Mouse (Mus musculus) liver, embryonic 13.5 days (tissue): ENCODE measurements at regions not wholly inside any gene's neighbourhood (a gene's known extent, or its start where the extent isn't known, plus 50 kb on each side); places are given as distances from the start of the nearest gene placed in this dataset.
A peak's percentile ranks its signal among the peaks of the same experiment; 100 is the strongest.

ENCODE experiments used
- ATAC-seq: fragments of 200-750 bp; cut with Nextera tagmentation; 2 replicates; pipeline ENCODE4 v1.8.0; 2017; ENCODE audit warnings: low read depth, mild to moderate bottlenecking, moderate number of reproducible peaks, moderate library complexity
- DNase-seq: peaks from one replicate; pipeline ENCODE4 v3.0.0; 2022
- H3K27ac ChIP-seq: fragments of 300-500 bp; sonication (generic); 2 replicates; pipeline ENCODE4 v1.5.1; 2015; ENCODE audit warnings: moderate library complexity, mild to moderate bottlenecking, inconsistent platforms
- H3K27me3 ChIP-seq: fragments of 300-500 bp; sonication (generic); 2 replicates; pipeline ENCODE4 v1.6.1; 2015; ENCODE audit warnings: mild to moderate bottlenecking, inconsistent platforms
- H3K36me3 ChIP-seq: fragments of 300-500 bp; sonication (generic); 2 replicates; pipeline ENCODE4 v1.6.1; 2015; ENCODE audit warnings: mild to moderate bottlenecking, inconsistent platforms
- H3K4me1 ChIP-seq: fragments of 300-500 bp; sonication (generic); replicated peaks from 2 replicates; pipeline ENCODE4 v1.6.1; 2015; ENCODE audit warnings: inconsistent platforms
- H3K4me2 ChIP-seq: fragments of 300-500 bp; sonication (generic); 2 replicates; pipeline ENCODE4 v1.6.1; 2015; ENCODE audit warnings: inconsistent platforms, mild to moderate bottlenecking, moderate library complexity
- H3K4me3 ChIP-seq: fragments of 300-500 bp; sonication (generic); replicated peaks from 2 replicates; pipeline ENCODE4 v1.5.1; 2015; ENCODE audit warnings: mild to moderate bottlenecking, inconsistent platforms
- H3K9ac ChIP-seq: fragments of 300-500 bp; sonication (generic); 2 replicates; pipeline ENCODE4 v1.6.1; 2015; ENCODE audit warnings: mild to moderate bottlenecking, inconsistent platforms
- H3K9me3 ChIP-seq: fragments of 300-500 bp; sonication (generic); replicated peaks from 2 replicates; pipeline ENCODE4 v1.6.1; 2016; ENCODE audit warnings: inconsistent platforms
- WGBS: fragments of 180-500 bp; shearing (Covaris S2); methylation state at CpG from one replicate; pipeline ENCODE4 v1.1.7; 2015; ENCODE audit not compliant: insufficient replicate concordance; 5-methylcytosine and 5-hydroxymethylcytosine counted together

DNA sequence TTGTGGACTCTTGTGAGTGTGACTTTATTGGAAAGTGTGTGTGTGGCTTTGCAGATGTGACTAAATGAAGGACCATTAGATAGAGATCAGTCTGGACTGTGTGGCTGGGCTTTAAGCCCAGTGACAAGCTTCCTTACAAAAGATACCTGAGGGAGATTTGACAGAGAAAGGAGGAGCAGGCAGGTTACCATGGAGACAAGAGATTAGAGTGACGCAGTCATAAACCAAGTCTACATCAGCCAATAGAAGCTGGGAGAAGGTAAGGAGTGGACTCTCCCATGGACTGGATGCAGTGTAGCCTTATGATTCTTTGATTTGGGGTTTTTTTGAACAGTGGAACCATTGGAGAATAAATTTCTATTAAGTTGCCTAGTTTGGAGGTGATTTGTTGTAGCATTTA is 181.6 kb upstream of the Gm6793 start:
- no peak for DNase-seq
- H3K27ac ChIP-seq, result no peak overlapping the region
- H3K9ac ChIP-seq, result no peak overlapping the region
- no peak for ATAC-seq
- H3K27me3 ChIP-seq, result no peaks in the 10 kb centered on the region
- no peaks in the 10 kb centered on the region for H3K36me3 ChIP-seq
- H3K9me3 ChIP-seq, result peaks cover 8% of the 10 kb centered on the region; the same call in 1 of the 2 replicates
- H3K4me2 ChIP-seq, result no peak overlapping the region
- WGBS, result 88% methylated on average over 1 of the region's 1 CpGs
- H3K4me3 ChIP-seq, result no peak overlapping the region
- H3K4me1 ChIP-seq, result no peaks in the 10 kb centered on the region

DNA sequence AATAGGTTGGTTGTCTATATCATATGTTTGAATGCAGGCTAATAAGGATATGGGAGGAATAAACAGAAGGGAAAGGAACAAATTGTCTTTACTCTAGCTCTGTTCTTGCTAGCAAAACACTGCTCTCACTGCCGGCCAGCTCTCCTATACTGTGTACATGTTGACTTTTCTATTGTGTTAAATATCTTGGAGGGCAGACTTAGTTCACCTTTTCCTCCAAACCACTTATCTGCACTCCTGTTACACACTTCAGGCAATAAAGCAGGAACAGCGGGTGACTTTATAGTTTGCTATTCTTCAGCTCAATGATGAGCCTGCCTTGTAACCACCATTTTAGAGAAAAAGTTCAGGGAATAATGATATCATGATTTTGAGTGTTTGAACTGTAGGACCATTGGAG is 181.0 kb upstream of the Gm6793 start:
- H3K36me3 ChIP-seq, result no peaks in the 10 kb centered on the region
- DNase-seq (no peak), ATAC-seq (no peak)
- 65% methylated on average over 2 of the region's 2 CpGs for WGBS
- H3K9me3 ChIP-seq, result peaks cover 8% of the 10 kb centered on the region; the same call in 1 of the 2 replicates
- H3K4me3 ChIP-seq, result no peak overlapping the region
- no peak overlapping the region for H3K27ac ChIP-seq
- no peaks in the 10 kb centered on the region for H3K4me1 ChIP-seq
- H3K4me2 ChIP-seq, result no peak overlapping the region
- no peaks in the 10 kb centered on the region for H3K27me3 ChIP-seq
- H3K9ac ChIP-seq, result no peak overlapping the region

DNA sequence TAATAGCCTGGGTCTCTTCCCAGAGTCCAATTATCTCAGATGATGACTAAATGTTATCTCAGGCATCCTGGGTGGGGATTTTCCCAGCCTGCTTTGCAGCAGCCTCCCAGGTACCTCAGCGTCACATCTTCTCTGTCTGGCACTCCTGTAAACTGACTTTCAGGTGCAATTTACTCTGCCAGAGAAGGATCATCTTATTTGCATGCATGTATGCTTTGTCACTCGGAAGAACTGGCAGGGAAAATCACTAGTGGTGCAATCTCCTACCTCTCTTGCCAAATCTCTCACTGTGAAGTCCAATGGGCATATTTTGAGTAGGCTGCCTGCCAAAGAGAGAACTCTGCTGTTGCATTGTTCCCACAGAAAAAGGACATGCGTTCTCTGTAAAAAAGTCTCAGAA is 177.0 kb upstream of the Gm6793 start:
- peaks cover 6% of the 10 kb centered on the region; the same call in 1 of the 2 replicates for H3K9me3 ChIP-seq
- no peaks in the 10 kb centered on the region for H3K36me3 ChIP-seq
- no peak for DNase-seq
- no peak overlapping the region for H3K9ac ChIP-seq
- WGBS, result 47% methylated on average over 3 of the region's 3 CpGs
- no peak for ATAC-seq
- H3K4me2 ChIP-seq, result no peak overlapping the region
- no peak overlapping the region for H3K27ac ChIP-seq
- no peak overlapping the region for H3K4me3 ChIP-seq
- H3K27me3 ChIP-seq, result no peaks in the 10 kb centered on the region
- no peaks in the 10 kb centered on the region for H3K4me1 ChIP-seq

DNA sequence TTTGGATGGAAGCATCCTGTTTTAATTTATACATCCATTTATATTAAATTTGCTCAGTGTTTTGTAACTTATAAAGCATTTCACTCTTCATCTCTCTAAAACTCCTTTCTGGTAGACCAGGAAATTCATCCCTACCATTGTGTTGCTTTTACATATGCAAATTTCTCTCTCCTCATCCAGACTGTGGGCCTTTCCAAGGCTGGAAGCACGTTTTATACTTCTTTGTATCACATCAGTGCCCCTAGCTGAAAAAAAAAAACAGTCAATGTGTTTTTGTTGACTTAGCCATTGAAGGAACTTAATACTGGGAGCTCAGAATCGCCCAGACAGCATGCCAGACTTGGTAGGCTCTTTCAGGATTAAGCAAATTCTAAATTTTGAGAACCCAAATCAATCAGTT is 174.9 kb upstream of the Gm6793 start:
- Histone ChIP-seq H3K4me2 (no peak overlapping the region), H3K4me1 (no peaks in the 10 kb centered on the region), H3K9me3 (peaks cover 3% of the 10 kb centered on the region; the same call in 1 of the 2 replicates), H3K27me3 (no peaks in the 10 kb centered on the region), H3K4me3 (no peak overlapping the region), H3K9ac (no peak overlapping the region), H3K36me3 (no peaks in the 10 kb centered on the region), H3K27ac (no peak overlapping the region)
- ATAC-seq (no peak), DNase-seq (no peak)
- WGBS, result 10% methylated on average over 2 of the region's 2 CpGs

DNA sequence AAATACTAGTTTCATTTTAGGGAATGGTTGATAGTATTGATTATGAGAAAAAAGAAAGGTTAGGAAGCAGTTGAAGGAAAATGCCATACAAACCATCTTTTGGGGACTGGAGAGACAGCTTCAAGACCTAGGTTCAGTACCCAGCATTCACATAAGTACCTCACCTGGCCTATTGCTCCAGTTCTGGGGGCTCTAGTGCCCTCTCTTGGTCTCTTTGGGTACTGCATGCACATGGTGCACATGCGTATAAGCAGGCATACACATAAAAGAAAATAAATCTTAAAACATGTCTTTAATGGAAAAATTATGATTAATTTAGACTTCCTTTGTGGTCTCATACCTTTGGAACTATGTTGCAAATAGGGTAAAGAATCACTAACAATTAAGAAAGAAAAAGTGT is 155.3 kb upstream of the Gm6793 start:
- no peak overlapping the region for H3K4me3 ChIP-seq
- WGBS, result 88% methylated on average over 1 of the region's 1 CpGs
- H3K27me3 ChIP-seq, result no peaks in the 10 kb centered on the region
- H3K9ac ChIP-seq, result no peak overlapping the region
- H3K9me3 ChIP-seq, result peaks cover 16% of the 10 kb centered on the region
- H3K4me1 ChIP-seq, result no peaks in the 10 kb centered on the region
- no peaks in the 10 kb centered on the region for H3K36me3 ChIP-seq
- no peak overlapping the region for H3K4me2 ChIP-seq
- DNase-seq (no peak), ATAC-seq (no peak)
- H3K27ac ChIP-seq, result no peak overlapping the region

DNA sequence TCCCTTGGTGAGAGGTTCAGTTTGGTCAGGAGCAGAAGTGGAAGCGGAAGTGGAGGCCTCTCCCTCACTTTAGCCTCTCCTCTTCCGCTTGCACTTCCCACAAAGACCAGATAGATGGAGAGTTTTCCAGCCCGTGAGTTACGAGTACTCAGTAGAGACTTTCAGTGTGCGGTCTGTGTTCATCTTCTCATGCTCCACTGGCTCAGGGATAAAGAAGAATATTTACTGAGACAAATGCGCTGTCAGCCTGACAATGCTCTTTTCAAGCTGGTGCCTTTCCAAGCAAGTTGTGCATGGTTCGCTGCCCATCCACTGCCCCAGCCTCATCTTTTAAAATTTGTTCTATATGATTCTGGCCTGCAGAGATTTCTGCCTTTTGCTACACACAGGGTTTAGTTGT is 141.8 kb upstream of the Gm6793 start:
- 72% methylated on average over 7 of the region's 7 CpGs for WGBS
- Histone ChIP-seq H3K4me1 (no peaks in the 10 kb centered on the region), H3K9ac (no peak overlapping the region), H3K4me2 (no peak overlapping the region), H3K36me3 (no peaks in the 10 kb centered on the region), H3K27me3 (no peaks in the 10 kb centered on the region), H3K4me3 (no peak overlapping the region), H3K27ac (no peak overlapping the region), H3K9me3 (0 out of 2 replicates have a peak, but pooled peaks cover 3% of the 10 kb centered on the region)
- no peak for ATAC-seq
- DNase-seq, result no peak

DNA sequence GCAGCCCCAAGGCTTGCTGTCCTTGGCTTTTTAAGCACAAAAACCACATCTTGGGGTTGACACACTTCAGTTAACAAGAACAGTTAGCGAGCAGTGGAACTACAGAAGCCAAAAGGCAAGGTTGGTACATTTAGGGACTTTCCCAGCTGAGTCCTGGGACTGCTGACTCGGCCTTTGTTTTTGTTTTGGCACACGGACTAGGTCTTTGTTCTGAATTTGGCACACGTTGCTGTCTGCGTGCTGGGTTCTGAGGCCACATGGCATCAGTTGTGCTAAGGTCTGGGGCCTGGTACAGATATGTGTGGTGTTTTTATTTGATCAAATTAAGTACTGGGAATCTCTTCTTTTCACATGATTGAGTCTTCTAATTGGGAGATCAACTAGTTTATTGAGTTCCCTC is 124.1 kb upstream of the Gm6793 start:
- DNase-seq (no peak), ATAC-seq (no peak)
- Histone ChIP-seq H3K36me3 (no peaks in the 10 kb centered on the region), H3K27ac (no peak overlapping the region), H3K9ac (no peak overlapping the region), H3K9me3 (peaks cover 18% of the 10 kb centered on the region; the same call in 1 of the 2 replicates), H3K4me1 (no peaks in the 10 kb centered on the region), H3K4me3 (no peak overlapping the region), H3K4me2 (no peak overlapping the region), H3K27me3 (no peaks in the 10 kb centered on the region)
- WGBS, result 44% methylated on average over 5 of the region's 5 CpGs

DNA sequence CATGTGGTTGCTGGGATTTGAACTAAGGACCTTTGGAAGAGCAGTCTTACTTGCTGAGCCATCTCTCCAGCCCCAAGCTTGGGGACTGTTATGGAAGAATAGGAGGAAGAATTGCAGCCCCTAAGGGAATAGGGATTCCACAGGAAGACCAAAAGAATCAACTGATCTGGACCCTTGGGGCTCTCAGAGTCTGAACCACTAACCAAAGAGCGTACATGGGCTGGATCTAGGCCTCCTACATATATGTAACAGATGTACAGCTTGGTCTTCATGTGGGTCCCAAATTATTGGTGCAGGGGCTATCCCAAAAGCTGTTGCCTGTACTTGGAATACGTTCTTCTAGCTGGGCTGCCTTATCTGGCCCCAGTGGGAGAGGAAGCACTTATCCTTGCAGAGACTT is 115.4 kb upstream of the Gm6793 start:
- Histone ChIP-seq H3K9me3 (peaks cover 17% of the 10 kb centered on the region), H3K9ac (no peak overlapping the region), H3K27me3 (no peaks in the 10 kb centered on the region), H3K27ac (no peak overlapping the region), H3K36me3 (no peaks in the 10 kb centered on the region), H3K4me2 (no peak overlapping the region), H3K4me1 (no peaks in the 10 kb centered on the region), H3K4me3 (no peak overlapping the region)
- DNase-seq (no peak), ATAC-seq (no peak)
- WGBS, result 46% methylated on average over 2 of the region's 2 CpGs

DNA sequence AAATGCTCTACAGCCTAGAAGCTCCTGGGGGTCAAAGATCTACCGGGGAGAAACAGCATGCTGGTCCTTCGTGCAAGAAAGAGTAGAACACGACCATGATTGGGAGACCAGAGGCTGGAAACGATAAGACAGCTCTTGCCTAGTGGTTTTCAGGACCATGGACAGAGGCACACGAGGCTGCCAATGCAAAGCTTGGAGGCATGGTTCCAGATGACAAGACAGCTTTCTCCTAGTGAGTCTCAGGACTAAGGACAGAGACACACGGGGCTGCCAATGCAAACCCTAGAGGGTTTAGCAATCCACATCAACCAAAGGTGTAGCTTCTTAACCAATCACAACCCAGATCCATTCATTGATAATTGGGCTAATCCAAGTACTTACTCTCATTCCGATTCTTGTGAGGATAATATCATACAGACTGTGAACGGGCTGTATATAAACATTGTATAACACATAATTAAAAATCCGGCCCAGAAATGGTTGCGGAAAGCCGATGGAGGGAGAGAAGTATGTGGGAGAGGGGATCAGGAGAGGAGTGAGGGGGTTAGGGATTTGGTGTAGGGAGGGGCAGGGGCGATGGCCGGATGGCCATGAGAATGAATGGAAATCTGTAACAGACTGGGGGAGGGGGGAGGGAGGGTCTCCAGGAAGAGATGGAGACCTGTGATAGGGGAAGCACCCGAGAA is 114.1 kb upstream of the Gm6793 start:
- ATAC-seq, result no peak
- Histone ChIP-seq H3K4me2 (no peak overlapping the region), H3K27me3 (no peaks in the 10 kb centered on the region), H3K27ac (no peak overlapping the region), H3K9ac (no peak overlapping the region), H3K4me3 (no peak overlapping the region), H3K9me3 (peaks cover 20% of the 10 kb centered on the region), H3K36me3 (no peaks in the 10 kb centered on the region), H3K4me1 (no peaks in the 10 kb centered on the region)
- 43% methylated on average over 14 of the region's 14 CpGs for WGBS
- DNase-seq, result peak; percentile 7

DNA sequence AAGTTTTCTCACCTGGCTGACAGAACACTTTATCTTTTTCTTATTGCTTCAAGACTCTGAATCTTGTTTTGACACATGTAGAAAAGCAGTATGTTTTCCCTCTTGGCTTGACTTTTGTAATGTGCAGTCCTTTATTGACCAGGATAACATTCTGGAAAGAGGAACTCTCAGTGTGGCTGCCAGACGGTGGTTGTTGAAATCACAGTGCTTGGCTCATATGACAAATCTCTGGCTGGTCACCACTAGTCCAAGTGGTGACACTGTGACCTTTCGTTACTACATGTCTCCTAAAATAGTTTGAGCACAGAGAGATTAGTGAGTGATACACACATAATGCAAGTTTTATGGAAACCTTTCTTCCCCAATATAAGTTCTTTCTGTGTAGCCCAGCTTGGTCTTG is 97.1 kb upstream of the Gm6793 start:
- no peak for DNase-seq

DNA sequence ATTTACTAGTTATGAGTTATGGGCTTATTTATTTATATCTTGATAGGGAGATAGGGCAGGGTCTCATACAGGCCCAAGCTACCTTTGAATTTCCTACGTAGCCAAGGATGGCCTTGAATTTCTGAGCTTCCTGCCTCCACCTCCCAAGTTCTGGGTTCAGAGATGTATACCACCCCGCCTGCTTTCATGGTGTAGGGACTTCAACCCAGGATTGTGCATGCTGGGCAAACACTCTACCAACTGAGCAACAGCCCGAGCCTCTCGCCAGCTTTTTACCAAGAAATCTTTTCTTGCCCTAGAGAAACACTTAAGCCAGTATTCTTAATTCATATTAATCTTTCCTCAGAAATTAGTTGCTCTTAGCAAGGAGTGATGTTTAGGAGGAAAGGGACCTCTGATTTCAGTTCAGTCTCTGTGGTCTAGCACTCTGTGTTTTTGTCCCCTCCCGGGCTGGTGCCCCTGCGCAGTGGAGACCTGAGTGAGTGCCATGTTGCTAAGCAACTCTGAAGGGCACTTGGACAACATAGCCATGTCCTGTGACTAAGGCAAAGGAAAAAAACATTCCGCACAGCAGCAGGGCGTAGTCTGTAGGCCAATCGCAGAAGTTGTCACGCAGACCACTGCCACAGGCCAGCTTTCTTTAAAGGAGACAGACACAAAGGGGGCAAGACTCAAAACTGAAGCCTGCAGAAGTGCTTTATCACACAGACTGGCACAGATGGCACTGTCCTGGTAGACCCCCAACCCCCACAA is 83.2 kb upstream of the Gm6793 start:
- Histone ChIP-seq H3K27ac (no peak overlapping the region), H3K36me3 (no peaks in the 10 kb centered on the region), H3K9me3 (no peaks in the 10 kb centered on the region), H3K4me3 (no peak overlapping the region), H3K9ac (no peak overlapping the region), H3K4me1 (no peaks in the 10 kb centered on the region), H3K27me3 (no peaks in the 10 kb centered on the region), H3K4me2 (no peak overlapping the region)
- WGBS, result 76% methylated on average over 10 of the region's 10 CpGs
- DNase-seq (no peak), ATAC-seq (no peak)

More for the DNA sequence above, 97.1 kb upstream of the Gm6793 start:
- no peak overlapping the region for H3K4me2 ChIP-seq
- WGBS, result 49% methylated on average over 2 of the region's 2 CpGs
- no peak overlapping the region for H3K9ac ChIP-seq
- no peak overlapping the region for H3K4me3 ChIP-seq
- ATAC-seq, result no peak
- H3K27ac ChIP-seq, result no peak overlapping the region
- no peaks in the 10 kb centered on the region for H3K9me3 ChIP-seq
- H3K4me1 ChIP-seq, result no peaks in the 10 kb centered on the region
- no peaks in the 10 kb centered on the region for H3K27me3 ChIP-seq
- H3K36me3 ChIP-seq, result no peaks in the 10 kb centered on the region

DNA sequence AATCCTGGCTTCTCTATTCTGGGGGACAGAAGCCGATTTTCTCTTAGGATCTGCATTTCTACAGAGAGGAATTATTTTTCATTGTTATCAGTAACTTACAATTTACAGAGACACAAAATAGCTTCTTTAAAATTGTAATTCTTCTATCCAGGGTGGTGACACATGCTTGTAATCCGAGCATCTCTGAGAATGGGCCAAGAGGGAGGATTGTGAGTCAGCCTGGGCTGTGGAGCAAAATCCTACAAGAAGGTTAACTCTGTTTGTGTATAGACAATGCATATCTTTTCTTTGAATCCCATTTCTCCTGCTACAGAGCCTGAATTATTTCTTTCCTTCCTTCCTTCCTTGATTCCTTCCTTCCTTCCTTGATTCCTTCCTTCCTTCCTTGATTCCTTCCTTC is 80.0 kb upstream of the Gm6793 start:
- H3K27me3 ChIP-seq, result no peaks in the 10 kb centered on the region
- ATAC-seq (no peak), DNase-seq (no peak)
- H3K4me3 ChIP-seq, result no peak overlapping the region
- H3K36me3 ChIP-seq, result no peaks in the 10 kb centered on the region
- WGBS, result 49% methylated on average over 2 of the region's 2 CpGs
- no peaks in the 10 kb centered on the region for H3K4me1 ChIP-seq
- no peaks in the 10 kb centered on the region for H3K9me3 ChIP-seq
- no peak overlapping the region for H3K4me2 ChIP-seq
- H3K27ac ChIP-seq, result no peak overlapping the region
- H3K9ac ChIP-seq, result no peak overlapping the region
